Mouse (Mus musculus) CD4-positive, CD25-positive, alpha-beta regulatory T cell, adult 9 weeks (primary cell): ENCODE measurements around the gene Ceacam5. TPM values are rescaled to one million over a fixed set of nuclear protein-coding genes. Genes with fewer than 3 reads are reported as not detected.

Experiments
- polyA plus RNA-seq: library from polyadenylated mRNA; unstranded; fragments of 100-300 nt; shearing (Covaris generic); gene quantifications from one replicate; pipeline ENCODE4 v1.2.1, GENCODE M21; 2017

Gene Ceacam5
- not detected for polyA plus RNA-seq

GRCm38 (mm10) chr7:17712938-17713337, at the start of gene Ceacam5:
Gene Ceacam5, plus strand, starts transcription at chr7:17713238.

Other genes starting within 250 kb of the Ceacam5 start
- gene Ceacam14, start 99.4 kb downstream of the Ceacam5 start, polyA plus RNA-seq, result not detected
- not detected for gene Gm5155, start 158.5 kb downstream of the Ceacam5 start, polyA plus RNA-seq